Mouse (Mus musculus) R1 (cell line): ENCODE data around the gene Fam166b.

ENCODE experiments used
- DNase-seq: peaks from one replicate; pipeline ENCODE4 v3.0.0-alpha.2; 2018; ENCODE audit warnings: low read depth, low spot score

Fam166b gene

DNA sequence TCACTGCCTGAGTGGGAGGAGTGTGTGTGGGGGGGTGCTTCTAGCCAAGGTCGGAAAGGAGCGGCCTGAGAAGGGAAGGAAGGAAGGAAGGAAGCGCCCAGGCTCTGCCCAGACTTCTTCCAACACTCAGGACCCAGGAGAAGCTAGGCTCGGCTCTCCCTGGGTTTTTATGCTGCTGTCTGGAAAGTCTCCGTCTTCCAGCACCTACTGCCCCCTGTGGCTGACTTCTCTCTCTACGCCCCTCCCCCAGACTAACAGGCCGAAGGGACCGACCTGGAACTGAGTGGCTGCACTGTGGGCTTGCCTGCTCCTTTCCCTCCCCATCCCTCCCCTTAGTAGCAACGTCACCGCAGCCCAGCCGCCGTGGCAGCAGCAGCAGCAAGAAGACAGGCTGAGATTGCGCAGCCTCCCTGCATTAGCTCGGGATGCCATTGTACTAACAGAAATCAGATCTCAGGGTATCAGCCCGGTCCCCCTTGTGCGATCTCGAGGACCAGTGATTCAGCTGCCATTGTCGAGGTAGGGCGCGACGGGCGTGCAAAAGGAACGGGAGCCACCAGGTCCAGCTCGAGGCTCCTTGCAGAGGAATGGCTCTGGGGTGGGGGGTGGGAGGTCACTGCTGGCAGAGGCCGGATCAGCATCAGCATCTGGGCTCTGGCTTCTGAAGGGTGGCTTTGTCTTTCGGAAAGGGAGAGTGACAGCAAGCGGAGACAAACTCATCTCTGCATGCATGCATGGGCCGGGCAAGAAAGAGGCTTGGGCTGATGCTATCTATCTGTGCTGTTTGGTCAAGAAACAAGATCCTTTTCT is 22.6 kb downstream of the Fam166b start:
- DNase-seq: peak; percentile 98

DNA sequence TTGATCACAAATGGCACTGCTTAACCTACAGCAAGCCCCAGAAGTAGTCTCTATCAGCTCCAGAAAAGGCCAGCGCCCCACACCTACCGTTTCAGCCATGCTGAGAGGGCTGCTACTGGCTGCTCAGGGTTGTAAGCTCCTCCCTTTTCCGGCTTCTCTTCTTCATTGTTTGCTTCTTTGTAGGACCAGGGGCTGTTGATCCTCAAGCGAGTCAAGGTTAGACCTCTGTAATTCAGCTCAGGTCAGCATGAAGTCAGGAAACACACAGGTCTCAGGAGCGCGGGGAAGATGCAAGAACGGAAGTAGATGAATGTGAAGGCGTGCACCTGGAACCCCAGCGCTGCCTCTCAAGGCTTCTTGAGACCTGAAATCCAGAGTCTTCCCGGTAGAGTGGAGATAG is 24.2 kb downstream of the Fam166b start:
- peak; percentile 98 for DNase-seq

DNA sequence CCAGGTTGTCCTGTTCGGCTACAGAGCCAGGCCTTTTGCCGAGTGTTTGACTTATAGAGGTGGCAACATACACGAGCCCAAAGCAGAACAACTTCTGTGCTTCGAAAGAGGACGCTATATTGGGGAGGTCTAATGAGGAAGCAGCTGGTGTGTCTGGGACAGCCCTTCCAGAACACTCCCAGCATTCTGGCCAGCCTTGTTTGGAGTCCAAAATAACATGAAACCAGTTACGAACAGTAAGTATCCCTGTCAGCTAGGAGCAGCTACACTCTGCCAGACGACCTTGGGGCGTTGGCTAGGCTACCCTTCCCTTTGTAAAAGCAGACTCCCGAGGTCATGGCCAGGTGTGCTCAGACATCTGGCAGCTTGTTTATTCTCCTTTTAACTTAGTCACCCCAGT is 26.7 kb downstream of the Fam166b start:
- peak; percentile 71 for DNase-seq

DNA sequence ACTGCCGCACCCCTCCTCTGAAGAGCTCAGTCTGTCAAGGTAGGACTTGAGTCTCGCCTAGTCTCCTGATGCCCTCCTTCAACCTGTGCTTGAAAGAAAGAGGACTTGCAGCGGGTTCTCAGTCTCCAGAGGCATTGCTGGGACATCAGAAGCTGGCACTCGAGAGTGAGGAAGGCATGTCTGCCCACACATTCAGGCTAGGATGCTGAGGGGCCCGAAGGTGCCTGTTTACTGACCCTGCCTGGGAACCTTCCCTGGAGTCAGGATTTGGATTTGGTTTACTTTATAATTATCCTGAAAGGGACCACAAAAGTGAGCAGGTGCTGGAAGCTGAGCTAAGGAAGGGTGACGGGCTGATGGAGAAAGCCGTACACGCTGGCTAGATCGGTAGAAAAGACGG is 27.4 kb downstream of the Fam166b start:
- DNase-seq: no peak

DNA sequence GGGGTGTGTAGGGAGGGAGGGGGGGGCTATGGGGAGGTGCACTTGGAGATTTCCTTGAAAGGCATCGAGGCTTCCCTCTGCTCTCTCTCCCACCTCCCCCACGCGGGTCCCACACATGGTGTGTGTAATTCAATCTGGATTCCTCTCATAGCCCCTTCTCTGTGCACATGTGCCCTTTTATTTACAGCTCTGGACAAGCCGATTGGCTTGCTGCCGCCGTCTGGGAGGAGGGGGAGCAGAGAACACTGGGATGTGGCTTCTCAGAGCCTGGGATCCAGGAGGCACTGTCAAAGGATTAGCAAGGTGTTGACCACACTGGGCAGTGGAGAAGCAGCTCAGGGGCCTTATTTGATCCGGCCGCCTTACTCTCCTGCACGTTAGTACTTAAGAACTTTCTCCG is 28.0 kb downstream of the Fam166b start:
- DNase-seq: no peak

DNA sequence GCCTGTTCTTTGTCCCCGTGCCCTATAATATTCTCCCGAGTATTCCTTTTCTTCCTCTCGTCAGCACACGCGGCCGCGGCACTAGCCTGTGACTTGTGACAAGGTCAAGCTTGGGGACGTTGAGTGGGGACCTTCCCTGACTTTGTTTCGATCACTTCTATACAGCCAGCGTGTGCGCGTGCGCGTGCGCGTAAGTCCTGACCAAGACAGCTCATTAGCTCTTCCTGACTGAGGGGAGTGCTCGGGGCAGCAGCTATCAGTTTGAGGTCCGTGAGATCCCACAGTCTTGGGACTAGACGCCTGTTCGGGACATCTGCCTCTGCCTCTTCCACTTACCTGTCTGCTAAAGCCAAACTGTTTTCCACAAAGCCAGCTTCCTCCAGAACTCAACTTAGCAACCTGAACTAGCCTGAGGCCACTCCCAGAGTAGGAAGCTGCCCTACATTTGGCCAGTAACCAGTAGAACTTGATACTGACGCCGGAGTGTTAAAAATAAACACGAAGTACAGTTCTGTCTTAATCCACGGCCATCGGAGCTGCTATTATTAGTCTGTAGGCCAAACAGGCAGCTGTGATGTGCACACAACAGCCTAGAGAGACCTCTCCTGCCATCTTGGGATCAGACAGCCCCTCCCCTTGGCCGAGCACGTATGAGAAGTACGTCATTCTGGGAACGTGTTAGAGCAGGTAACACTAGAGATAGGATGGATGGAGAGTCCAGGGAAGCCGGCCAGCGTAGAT is 29.4 kb downstream of the Fam166b start:
- DNase-seq: peak; percentile 54

DNA sequence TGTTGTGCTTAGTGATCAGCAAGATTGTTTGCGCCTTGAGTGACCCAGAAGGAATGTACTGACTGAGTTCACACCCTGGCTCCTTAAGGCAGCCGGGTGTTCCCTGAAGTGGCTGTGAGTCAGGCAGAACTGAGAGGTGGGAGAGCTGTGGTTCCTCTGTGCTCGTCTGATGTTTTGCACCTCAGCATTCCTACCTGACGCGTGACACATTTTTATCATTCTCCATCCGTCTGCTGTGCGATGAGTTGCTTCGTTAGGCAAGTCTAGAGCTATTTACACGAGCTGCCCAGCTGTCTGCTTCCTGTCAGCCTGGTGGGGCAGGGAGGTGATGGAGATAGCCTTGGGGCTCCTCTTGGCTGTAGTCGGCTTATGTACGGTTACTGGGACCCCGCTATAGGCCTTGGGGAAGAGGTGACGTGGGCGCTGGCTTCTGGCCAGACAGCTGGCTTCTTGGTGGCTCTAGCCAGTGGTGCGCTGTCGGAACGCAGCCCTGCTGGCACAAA is 30.1 kb downstream of the Fam166b start:
- peak; percentile 89 for DNase-seq

DNA sequence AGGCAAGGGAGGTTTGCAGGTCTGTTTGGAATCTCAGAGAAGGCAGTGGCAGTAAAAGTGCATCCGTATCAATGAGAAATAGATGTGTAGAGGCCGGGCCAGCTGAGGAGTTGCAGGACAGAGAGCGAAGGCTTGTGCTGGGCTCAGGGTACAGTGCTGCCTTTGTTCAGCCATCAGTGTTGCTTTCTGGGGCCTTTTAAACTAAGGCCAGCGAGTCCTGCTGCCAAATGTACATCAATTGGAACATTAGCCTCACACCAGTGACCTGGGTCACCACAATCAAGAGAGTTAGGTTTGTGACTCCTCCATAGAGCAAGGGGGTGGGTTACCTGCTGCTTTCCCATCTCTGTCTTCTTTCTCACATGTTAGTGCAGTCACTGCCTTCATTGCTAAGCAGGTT is 30.9 kb downstream of the Fam166b start:
- DNase-seq: no peak

DNA sequence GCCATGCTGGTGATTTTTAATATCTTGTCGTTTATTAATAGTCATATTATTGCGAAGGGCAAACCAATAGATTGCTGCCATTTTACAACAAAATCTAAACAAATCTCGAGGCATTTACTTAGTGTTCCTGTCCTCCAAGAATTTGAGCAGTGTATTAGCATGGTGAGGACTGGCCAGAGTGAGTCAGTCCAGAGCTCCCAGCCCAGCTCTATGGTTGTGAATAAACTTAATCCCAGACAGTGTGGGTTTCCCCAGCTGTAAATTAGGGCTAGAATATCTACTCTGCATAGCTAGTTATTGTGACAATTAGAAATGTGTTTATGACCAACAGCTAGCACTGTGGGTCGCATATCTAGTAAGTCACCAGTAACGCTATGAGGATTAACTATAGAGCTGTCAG is 32.6 kb downstream of the Fam166b start:
- DNase-seq: no peak

DNA sequence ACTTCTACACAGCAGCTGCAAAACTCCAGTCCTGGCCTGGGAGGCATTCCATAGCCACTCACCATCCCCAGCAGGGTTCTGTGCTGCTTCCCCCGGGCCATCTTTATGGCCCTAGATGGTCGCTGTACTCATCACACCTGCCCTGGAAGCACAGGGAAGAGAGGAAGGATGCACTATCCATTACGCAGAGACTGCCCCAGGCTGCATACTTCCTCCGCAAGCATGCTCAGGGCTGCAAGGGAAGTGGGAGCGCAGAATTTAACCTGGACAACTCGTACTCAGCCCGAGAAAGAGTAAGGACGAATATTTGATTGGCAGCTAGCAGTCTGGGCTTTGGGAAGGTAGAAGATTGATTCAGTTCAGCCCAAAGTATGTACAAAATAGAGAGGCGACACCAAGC is 33.1 kb downstream of the Fam166b start:
- no peak for DNase-seq

DNA sequence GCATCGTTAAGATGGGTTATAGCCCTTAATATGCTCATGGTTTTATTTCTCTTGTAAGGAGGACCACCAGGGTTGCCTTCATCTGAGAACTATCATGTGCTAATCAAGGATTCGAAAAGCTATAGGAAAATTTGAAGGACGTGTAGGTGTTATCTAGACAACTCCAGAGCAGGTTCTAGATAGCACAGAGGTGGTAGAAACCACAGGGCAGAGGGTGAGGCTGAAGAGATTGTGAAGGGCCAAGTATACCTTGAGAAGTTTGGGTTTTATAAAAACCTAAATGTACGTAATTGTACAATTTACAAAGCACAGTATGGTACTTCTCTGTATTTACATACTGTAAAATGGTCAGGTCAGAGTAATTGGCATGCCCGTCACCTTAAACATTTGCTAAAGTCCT is 33.8 kb downstream of the Fam166b start:
- no peak for DNase-seq

DNA sequence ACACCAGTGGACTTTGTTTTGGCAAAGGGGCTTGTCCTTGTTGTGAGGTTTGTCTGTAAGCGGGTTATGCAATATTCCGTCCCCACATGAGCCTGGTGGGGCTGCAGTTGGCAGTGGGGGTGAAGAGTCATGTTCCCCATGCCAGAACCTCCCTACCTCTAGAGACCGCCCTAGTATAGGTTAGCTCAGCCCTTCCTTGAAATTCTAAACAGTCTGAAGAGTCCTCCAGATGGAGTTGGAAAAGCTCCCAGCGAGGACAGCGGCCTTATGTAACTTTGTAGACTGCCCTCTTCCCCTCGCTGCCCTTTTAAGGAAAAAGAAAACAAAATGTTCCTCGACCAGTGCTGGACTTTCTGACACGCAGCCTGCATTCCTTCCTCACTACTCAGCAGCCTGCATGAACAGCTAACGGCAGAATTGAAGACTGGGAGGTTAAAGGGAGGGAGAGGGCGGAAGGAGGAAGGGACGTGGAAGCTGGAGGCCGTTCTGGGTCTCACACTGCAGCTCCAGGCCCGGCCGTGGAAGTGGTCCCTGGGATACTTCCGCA is 34.5 kb downstream of the Fam166b start:
- no peak for DNase-seq

DNA sequence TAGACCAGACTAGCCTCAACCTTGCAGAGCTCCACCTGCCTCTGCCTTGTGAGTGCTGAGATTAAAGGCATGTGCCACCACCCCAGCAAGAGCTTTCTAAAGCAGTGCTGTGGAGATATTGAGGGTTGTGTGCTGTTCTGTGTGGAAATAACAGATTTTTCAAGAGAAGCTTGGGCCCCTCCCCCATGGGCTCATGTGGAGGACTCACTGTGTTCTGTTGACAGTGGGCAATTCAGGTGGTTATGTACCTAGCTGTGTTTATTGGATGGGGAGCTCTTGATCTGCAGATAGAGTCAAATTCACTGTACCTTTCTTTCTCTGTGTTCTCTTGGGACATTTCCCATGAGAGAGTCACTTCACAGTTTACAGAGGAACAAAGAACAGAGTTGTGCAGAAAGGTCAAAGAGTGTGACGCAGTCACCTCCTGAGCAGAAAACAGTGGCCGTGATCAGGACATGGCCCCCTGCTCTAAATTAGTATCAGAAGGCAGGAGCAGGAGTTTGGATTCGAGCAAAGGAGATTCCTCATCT is 37.3 kb downstream of the Fam166b start:
- DNase-seq: no peak

DNA sequence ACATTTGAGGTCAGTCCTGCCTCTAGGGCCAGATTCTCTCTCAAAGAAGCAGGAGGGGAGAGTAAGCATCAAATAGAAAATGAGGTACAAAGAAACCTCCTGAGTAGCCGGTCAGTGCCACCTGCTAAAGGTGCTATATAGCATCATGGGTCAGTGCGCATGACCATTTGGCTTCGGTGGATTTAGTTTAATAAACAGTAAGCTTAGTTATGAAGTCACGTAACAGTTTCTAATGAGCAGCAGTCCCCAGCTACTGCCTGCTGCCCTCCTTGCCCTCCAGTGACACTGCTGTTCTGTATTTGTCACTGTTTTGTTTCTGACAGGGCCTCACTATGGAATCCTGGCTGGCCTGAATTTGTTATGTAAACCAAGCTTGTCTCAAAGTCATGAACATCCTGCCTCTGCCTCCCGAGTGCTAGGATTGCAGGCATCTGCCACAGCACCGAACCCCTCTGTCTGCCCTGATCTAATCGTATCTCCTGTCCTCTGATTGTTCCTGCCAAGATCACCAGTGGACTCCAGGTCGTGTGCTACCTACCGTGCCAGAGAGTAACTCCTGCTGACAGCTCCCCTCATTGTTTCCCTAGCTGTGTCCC is 39.0 kb downstream of the Fam166b start:
- DNase-seq: no peak

DNA sequence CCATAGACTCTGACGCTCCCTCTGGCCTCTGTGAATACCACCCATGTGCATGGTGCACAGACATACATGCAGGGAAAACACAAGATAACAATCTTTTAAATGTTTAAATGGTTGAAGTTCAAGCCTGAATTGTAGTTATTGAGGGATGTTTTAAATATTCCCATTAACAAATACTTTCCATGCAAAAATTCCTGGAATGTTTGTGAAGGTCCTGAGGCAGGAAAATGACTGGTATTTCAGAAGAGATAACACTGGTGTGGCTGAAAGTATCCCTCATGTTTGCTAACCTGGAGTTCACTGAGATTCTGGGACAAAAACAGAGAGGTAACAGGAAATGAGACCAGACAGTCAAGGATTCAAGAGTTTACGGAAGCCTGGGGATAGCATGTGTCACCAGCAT is 39.5 kb downstream of the Fam166b start:
- DNase-seq: no peak

DNA sequence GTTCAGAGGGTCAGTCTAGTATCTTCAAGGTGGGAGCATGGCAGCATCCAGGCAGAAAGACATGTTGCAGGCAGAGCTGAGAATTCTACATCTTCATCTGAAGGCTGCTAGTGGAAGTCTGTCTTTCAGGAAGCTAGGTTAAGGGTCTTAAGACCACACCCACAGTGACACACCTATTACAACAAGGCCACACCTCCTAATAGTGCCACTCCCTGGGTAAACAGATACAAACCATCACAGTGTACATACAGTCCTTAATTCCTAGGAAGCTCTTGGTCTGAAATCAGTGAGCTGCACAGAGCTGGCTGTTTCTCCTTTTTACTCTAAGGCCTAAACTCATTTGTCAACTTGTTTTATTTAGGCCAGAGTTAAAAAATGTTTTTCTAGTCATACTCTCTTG is 42.0 kb downstream of the Fam166b start:
- DNase-seq: peak; percentile 50

DNA sequence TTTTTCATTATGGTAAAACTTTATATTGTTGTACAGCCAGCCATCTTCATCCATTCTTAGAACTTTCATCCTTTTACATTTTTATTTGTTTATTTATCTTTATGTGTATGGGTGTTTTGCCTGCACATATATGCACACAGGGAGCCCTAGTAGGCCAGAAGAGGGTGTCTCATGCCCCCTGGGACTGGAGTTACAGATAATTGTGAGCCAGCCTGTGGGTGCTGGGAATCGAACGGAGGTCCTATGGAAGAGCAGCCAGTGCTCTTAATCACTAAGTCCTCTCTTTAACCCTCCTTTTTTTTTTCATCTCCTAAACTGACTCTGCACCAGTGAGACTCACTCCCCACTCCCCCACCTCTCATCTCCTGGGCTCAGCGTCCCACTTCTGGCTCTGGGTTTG is 44.4 kb downstream of the Fam166b start:
- no peak for DNase-seq

DNA sequence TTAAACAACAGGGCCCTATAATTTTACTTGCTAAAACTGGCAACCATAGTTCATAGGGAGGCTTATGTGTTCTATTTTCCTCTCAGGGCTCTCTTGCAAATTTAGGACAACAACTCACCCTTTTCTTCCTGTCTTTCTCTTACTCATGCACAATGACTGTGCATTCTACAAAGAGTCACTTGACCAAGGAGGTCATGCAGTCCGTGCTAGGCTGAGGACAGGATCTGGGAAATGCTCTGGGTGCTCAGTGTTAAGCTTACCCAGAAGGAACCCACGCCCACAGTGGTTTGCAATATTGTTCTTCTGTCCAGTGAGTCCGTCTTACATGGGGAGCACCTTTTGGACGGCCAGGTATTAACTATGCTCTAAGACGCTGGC is 44.9 kb downstream of the Fam166b start:
- no peak for DNase-seq

DNA sequence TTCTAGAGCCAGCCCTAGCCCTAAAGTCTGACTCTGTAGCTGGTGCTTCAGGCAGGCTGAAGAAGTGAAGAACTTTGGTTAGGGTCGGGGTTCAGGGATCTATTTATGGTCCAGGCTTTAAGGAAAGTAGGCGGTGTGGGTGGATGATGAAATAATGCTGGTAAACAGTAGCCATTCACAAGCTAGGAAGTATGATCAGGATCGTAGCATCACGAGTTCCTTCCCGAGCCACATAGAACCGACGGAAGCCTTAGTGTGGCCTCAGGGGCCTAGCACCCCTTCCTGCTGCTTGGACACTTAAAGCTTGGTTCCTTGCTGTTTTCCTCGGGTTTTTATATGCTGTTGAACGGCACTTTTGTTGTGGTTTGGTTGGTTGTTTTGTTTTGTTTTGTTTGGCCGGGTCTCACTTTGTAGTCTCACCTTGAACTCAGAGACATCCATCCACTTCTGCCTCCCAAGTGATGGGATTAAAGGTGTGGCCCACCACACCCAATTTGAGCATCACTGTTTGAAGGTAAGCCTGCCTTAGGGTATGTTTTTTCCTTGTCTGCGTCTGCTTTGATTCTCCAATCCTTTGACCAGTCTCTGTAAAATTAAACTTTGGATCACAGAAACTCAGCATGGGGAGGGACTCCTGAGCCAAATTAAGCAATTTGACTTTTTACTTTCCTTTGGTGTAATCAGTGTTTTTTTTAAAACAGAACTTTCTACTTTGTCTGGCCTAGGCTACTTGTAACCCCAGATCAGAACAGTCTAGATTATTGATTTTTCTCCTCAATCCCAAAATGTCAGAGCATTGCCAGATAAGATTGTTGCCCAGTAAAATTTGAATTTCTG is 45.5 kb downstream of the Fam166b start:
- DNase-seq: peak; percentile 72

DNA sequence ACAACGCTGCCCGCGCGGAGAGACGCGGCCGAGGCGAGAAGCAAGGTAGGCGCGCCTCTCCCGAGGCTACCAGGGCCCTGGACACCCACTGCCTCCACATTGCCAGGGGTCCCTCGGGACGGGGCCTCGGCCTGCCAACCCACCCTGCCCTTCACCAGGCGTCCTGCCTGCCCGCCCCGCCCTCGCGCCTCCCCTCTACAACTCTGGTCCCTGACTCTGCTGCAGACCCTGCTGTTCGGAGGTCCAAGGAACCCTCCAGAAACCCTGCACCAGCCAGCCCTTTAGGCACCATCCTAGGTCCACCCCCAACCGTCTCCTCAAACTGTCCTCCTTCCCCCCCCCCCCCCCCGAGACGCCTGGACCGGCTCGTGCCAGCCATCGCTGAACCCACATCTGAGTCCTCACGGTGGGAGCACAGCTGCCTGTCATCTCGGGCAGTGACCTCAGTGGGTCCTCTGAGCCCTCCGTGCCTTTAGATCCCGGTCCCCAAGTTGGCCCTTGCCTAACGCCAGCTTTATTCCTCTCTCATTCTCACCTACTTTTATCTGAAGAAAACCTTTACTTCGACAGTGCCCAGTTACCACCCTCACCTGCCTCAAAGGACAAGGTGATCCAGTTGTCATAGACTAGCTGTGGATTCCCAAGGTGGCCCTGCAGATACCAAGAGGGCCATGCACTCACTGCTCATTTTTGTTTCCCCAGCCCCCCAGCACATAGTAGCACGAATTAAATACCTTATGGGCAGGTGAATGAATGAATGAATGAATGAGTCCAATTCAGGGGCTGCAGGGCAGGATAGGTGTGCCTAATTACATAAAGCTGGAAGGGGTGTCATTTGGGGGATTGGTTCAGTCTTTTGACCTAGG is 46.5 kb downstream of the Fam166b start:
- no peak for DNase-seq
